Mouse (Mus musculus) neural tube, embryonic 13.5 days (tissue): Measurements from ENCODE around the gene Kif5a. TPM values are rescaled to one million over a fixed set of nuclear protein-coding genes. Genes with fewer than 3 reads are reported as not detected.

Experiments
- ATAC-seq: fragments of 200-750 bp; cut with Nextera tagmentation; 2 replicates; pipeline ENCODE4 v1.8.0; 2017; ENCODE audit warnings: low read depth, mild to moderate bottlenecking, moderate TSS enrichment, moderate library complexity
- H3K27ac ChIP-seq: fragments of 300-500 bp; sonication (generic); replicated peaks from 2 replicates; pipeline ENCODE4 v1.5.1; 2015; ENCODE audit warnings: moderate library complexity, mild to moderate bottlenecking, inconsistent platforms
- H3K27me3 ChIP-seq: fragments of 300-500 bp; sonication (generic); 2 replicates; pipeline ENCODE4 v1.6.1; 2015; ENCODE audit warnings: mild to moderate bottlenecking, inconsistent platforms
- H3K36me3 ChIP-seq: fragments of 300-500 bp; sonication (generic); 2 replicates; pipeline ENCODE4 v1.6.1; 2015; ENCODE audit warnings: mild to moderate bottlenecking, inconsistent platforms
- H3K4me1 ChIP-seq: fragments of 300-500 bp; sonication (generic); replicated peaks from 2 replicates; pipeline ENCODE4 v1.6.1; 2015; ENCODE audit warnings: inconsistent platforms
- H3K4me2 ChIP-seq: fragments of 300-500 bp; sonication (generic); 2 replicates; pipeline ENCODE4 v1.6.1; 2015; ENCODE audit warnings: inconsistent platforms, mild to moderate bottlenecking, moderate library complexity
- H3K4me3 ChIP-seq: fragments of 300-500 bp; sonication (generic); 2 replicates; pipeline ENCODE4 v1.5.1; 2015; ENCODE audit warnings: mild to moderate bottlenecking, inconsistent platforms
- H3K9ac ChIP-seq: fragments of 300-500 bp; sonication (generic); 2 replicates; pipeline ENCODE4 v1.6.1; 2015; ENCODE audit warnings: moderate library complexity, mild to moderate bottlenecking, inconsistent platforms
- H3K9me3 ChIP-seq: fragments of 300-500 bp; sonication (generic); 2 replicates; pipeline ENCODE4 v1.6.1; 2016; ENCODE audit warnings: inconsistent platforms
- WGBS: fragments of 180-500 bp; shearing (Covaris S2); methylation state at CpG from one replicate; pipeline ENCODE4 v1.1.7; 2015; 5-methylcytosine and 5-hydroxymethylcytosine counted together
- polyA plus RNA-seq: library from polyadenylated mRNA; unstranded; fragments of >200 nt; fragmentation: Nextera tagmentation; extraction: Ambion mirVana; gene quantifications from 2 replicates; pipeline ENCODE4 v1.2.1, GENCODE M21; 2015

Gene Kif5a
- polyA plus RNA-seq, 1 experiment from 2014 or later = 104 TPM

DNA sequence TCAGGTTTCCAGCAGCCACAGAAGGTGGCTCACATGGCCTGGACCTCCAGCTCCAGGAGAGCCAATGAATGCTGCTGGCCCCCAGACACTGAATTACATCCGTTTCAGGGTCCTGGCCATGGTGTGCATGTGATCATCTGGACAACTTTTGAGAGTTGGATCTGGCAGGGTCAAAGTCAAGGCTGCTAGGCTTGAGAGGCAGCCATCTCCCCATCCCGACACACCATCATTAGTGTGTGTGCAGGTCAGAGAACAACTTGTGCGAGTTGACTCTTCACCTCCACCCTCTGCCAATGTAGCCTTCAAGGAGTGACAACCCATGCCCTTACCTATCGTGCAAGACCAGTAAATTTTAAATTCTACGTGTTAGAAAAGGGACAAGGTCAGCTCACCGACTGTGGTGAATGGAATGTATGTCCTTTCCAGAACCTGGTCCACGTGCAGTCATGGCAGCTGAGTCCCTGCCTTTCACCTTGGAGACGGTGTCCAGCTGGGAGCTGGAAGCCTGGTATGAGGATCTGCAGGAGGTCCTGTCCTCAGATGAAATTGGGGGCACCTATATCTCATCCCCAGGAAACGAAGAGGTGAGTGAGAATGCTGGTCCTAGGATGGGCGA, 31.9 kb upstream of the Kif5a start:
- ATAC-seq = no peak
- no peaks in the 10 kb centered on the region for H3K9me3 ChIP-seq
- H3K27me3 ChIP-seq = no peaks in the 10 kb centered on the region
- H3K4me2 ChIP-seq = no peak overlapping the region
- peaks cover 69% of the 10 kb centered on the region for H3K36me3 ChIP-seq
- H3K9ac ChIP-seq = no peak overlapping the region
- no peak overlapping the region for H3K4me3 ChIP-seq
- H3K27ac ChIP-seq = no peak overlapping the region
- H3K4me1 ChIP-seq = peaks cover 28% of the 10 kb centered on the region
- WGBS = 91% methylated on average over 10 of the region's 10 CpGs

DNA sequence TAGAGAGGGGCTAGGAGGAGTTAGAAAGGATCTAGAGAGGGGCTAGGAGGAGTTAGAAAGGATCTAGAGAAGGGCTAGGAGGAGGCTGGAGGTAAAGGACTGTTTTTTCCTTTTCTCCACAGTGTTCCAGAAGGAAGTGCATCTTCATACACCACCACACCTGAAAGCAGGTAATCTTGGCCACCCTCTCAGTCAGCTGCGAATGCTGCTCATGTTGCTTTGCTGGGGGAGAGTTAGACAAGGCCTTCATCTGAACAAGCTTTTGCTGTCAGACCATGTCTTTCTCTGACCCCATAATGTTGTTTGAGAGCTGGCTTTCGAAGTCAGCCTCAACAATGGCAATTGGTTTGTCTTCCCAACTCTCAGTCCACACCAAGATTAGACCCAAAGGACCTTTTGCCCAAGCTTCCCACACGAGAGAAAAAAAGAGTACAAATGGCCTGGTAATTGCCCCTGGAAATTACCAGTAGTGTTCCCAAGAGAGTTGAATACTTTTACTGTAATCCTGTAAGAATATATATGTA, 30.5 kb upstream of the Kif5a start:
- H3K27ac ChIP-seq = no peak overlapping the region
- no peak overlapping the region for H3K9ac ChIP-seq
- H3K4me3 ChIP-seq = no peak overlapping the region
- WGBS = 70% methylated on average over 3 of the region's 3 CpGs
- ATAC-seq = no peak
- no peaks in the 10 kb centered on the region for H3K27me3 ChIP-seq
- peaks cover 38% of the 10 kb centered on the region for H3K4me1 ChIP-seq
- H3K36me3 ChIP-seq = peaks cover 55% of the 10 kb centered on the region
- H3K9me3 ChIP-seq = no peaks in the 10 kb centered on the region
- no peak overlapping the region for H3K4me2 ChIP-seq

DNA sequence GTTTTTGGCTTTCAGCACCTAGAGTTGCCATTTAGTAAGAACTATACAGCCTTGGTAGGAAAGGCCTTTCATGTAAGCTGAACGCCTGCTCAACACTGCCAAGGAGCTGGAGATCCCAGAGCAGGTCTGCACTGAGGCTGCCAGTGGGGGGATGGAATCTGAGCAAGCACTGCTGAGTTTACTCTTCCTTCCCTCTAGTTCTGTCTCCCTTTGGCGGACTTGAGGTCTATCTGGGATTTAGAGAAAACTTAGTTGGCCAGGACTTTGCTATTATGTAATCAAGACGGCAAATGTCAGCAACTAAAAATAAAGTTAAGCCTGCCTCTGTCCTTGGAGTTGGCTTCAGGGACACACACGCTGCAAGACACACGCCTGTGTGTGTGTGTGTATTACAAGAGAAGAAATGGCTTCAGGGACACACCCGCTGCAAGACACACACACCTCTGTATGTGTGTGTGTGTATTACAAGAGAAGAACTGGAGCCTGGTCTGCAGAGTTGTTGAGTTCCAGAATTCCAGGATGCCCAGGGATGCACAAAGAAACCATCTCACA, 29.9 kb upstream of the Kif5a start:
- Histone ChIP-seq H3K36me3 (peaks cover 51% of the 10 kb centered on the region), H3K4me2 (no peak overlapping the region; the same call in 1 of the 2 replicates), H3K9me3 (no peaks in the 10 kb centered on the region), H3K4me1 (peaks cover 39% of the 10 kb centered on the region), H3K4me3 (no peak overlapping the region), H3K27me3 (no peaks in the 10 kb centered on the region), H3K27ac (no peak overlapping the region), H3K9ac (peak overlapping the region; percentile 43; the same call in 1 of the 2 replicates)
- no peak for ATAC-seq
- WGBS = 89% methylated on average over 6 of the region's 6 CpGs

GRCm38 (mm10) chr10:127291881-127292638, 28.9 kb upstream of the Kif5a start:
- peak overlapping the region; percentile 79 for H3K9ac ChIP-seq
- H3K9me3 ChIP-seq = no peaks in the 10 kb centered on the region
- 58% methylated on average over 5 of the region's 5 CpGs for WGBS
- peak overlapping the region; percentile 98 for H3K27ac ChIP-seq
- H3K4me3 ChIP-seq = peak overlapping the region; percentile 64
- H3K4me1 ChIP-seq = peaks cover 49% of the 10 kb centered on the region
- ATAC-seq = no peak
- peak overlapping the region; percentile 88 for H3K4me2 ChIP-seq
- H3K27me3 ChIP-seq = no peaks in the 10 kb centered on the region
- H3K36me3 ChIP-seq = peaks cover 45% of the 10 kb centered on the region

- ATAC-seq = peak; percentile 44
- Histone ChIP-seq H3K36me3 (peaks cover 46% of the 10 kb centered on the region), H3K4me3 (peak overlapping the region; percentile 64), H3K27ac (peak overlapping the region; percentile 98), H3K9ac (peak overlapping the region; percentile 79), H3K9me3 (no peaks in the 10 kb centered on the region), H3K27me3 (no peaks in the 10 kb centered on the region), H3K4me2 (peak overlapping the region; percentile 88), H3K4me1 (peaks cover 58% of the 10 kb centered on the region)
- whole genome bisulfite sequencing = 1% methylated on average over 19 of the region's 19 CpGs
Observed at GRCm38 (mm10) chr10:127290930-127291880, 28.1 kb upstream of the Kif5a start.

GRCm38 (mm10) chr10:127290307-127290929, 27.3 kb upstream of the Kif5a start:
- H3K4me2 ChIP-seq = peak overlapping the region; percentile 88
- ATAC-seq = peak; percentile 93
- WGBS = under 1% methylated on average over 45 of the region's 47 CpGs
- peak overlapping the region; percentile 64 for H3K4me3 ChIP-seq
- peaks cover 46% of the 10 kb centered on the region for H3K36me3 ChIP-seq
- no peaks in the 10 kb centered on the region for H3K9me3 ChIP-seq
- H3K4me1 ChIP-seq = peaks cover 65% of the 10 kb centered on the region
- H3K27ac ChIP-seq = peak overlapping the region; percentile 98
- peak overlapping the region; percentile 79 for H3K9ac ChIP-seq
- H3K27me3 ChIP-seq = no peaks in the 10 kb centered on the region

DNA sequence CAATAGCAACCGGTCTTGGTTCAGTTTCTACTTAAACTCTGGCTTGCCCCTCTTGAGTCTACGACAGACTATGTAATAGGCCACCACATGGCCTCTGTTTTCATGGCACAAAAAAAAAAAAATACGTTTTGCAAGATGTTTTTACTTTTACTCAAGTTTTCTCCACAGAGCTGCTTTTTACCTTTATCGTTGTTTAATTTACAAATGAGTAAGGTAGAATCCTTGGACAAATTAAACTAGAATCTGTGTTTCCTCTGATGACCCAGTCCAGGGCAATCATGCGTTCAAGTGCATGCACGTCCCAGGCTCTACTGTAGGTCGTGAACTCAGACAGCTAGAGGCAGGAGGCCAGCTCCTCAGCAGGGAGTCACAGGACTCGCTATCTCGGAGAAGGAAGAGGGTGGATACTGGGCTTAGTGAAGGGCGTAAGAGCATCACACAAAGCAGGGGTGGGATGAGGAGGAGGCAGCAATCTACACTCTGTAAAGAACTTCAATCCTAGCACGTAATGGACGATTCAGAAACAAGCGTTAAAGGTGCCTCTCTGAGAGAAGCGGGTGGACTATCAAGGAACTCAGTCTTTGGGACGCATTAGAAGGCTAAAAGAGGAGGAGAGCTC, 26.5 kb upstream of the Kif5a start:
- Histone ChIP-seq H3K4me1 (peaks cover 72% of the 10 kb centered on the region), H3K4me2 (peak overlapping the region; percentile 88), H3K27ac (peak overlapping the region; percentile 98), H3K27me3 (no peaks in the 10 kb centered on the region), H3K4me3 (peak overlapping the region; percentile 64), H3K36me3 (peaks cover 46% of the 10 kb centered on the region), H3K9ac (peak overlapping the region; percentile 88), H3K9me3 (no peaks in the 10 kb centered on the region)
- peak; percentile 11; the same call in 1 of the 2 replicates for ATAC-seq
- 3% methylated on average over 15 of the region's 15 CpGs for WGBS

DNA sequence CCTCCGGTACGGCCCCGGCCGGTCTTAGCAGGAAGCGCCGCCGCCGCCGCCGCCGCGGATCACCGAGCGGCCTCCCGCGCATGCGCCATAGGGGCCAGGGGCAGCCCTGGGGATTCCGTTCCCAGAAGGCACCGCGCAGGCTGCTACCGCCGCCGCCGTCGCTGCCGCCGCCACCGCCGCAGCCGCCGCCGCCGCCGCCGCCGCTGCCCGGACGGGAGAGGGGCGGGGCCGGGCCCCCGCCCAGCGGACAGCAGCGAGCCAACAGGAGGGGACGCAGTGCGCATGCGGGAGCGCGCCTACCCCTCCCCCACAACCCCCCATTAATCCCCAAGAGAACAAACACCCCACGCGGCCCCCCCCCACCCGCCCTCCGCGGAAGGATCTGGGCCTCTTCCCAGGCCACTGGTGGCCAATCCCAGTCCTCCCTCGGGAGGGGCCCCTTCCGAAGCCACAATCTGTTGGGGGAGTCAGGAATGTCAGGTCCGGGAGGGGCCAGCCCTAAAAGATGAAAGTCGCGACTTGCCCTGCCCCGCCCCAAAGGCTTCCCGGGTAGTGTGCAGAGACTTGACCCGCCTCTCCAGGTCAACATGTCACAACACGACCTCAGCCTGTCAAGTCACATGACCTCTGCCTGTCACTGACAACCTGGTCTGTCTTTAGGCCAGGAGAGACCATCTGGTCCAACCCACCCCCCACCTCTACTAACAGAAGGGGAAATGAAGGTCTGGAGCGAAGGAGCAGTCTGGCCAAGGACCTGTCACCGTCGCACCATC, 25.8 kb upstream of the Kif5a start, which contains the start of gene Mbd6:
Gene Mbd6, minus strand, starts transcription at position 219 of the 773 bp plus-strand sequence.
- Histone ChIP-seq H3K27ac (peak within 1 kb of the TSS; percentile 98), H3K9me3 (no peaks in the 10 kb centered on the region), H3K4me1 (peaks cover 75% of the 10 kb centered on the region), H3K36me3 (peaks cover 46% of the 10 kb centered on the region), H3K4me2 (peak within 1 kb of the TSS; percentile 88), H3K9ac (peak within 1 kb of the TSS; percentile 88), H3K27me3 (no peaks in the 10 kb centered on the region), H3K4me3 (peak within 1 kb of the TSS; percentile 64)
- peak; percentile 5 for ATAC-seq
- under 1% methylated on average over 21 of the region's 65 CpGs for WGBS

DNA sequence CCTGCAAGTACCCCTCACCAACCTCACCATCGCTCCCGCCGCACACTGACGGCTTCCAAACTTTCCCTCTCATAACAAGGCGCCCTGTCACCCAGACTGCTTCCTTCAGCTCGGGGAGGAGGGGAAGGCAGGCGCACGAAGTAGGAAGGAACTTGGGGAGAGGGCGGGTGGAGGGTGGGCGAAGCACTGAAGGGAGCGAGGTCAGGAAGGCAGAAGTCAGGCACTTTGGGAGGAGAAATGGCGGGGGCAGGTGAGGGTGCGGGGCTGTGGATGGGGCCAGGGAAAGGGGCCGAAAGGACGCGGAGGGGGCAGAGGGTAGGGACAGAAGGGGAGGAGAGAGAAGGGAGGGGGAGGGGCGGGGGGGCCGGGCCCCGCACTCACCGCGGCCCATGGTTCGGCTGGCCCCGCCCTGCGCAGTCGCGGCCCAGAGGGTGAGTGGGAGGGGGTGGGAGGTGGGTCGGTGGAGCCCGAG, 25.2 kb upstream of the Kif5a start:
- 3% methylated on average over 17 of the region's 28 CpGs for WGBS
- Histone ChIP-seq H3K27me3 (no peaks in the 10 kb centered on the region), H3K4me2 (peak overlapping the region; percentile 88), H3K9ac (peak overlapping the region; percentile 88), H3K4me3 (peak overlapping the region; percentile 64), H3K27ac (peak overlapping the region; percentile 98), H3K9me3 (no peaks in the 10 kb centered on the region), H3K4me1 (peaks cover 73% of the 10 kb centered on the region), H3K36me3 (peaks cover 46% of the 10 kb centered on the region)
- ATAC-seq = peak; percentile 2; the same call in 1 of the 2 replicates

DNA sequence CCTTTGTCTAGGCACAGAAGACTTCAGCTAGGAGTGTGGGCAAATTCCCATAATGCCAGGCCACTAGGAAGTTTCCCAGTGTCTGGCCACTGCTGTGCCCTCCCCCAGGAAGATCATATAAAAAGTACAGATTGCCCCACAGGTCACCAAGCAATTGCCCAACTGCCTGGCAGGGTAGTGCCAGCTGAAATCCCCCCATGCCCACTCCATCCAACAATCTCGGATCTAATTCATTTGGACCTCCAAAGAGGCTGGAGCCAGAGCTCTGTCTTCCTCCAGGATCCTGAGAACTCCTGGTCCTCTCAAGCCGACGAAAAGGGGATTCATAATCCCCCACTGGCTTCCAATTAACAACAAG, 24.8 kb upstream of the Kif5a start:
- H3K36me3 ChIP-seq = peaks cover 46% of the 10 kb centered on the region
- 2% methylated on average over 3 of the region's 3 CpGs for whole genome bisulfite sequencing
- ATAC-seq = no peak

More for the DNA sequence above, 24.8 kb upstream of the Kif5a start:
- Histone ChIP-seq H3K9me3 (no peaks in the 10 kb centered on the region), H3K4me3 (peak overlapping the region; percentile 64), H3K27me3 (no peaks in the 10 kb centered on the region), H3K4me2 (peak overlapping the region; percentile 88), H3K9ac (peak overlapping the region; percentile 88), H3K4me1 (peaks cover 68% of the 10 kb centered on the region), H3K27ac (peak overlapping the region; percentile 98)
